Mouse (Mus musculus) MEL-GATA-1-ER (cell line): ENCODE data around the gene Vmn1r46.
"Not testable (repeated sequence)": the region's sequence is repeated elsewhere in the genome, so short reads cannot be mapped to it uniquely, and the experiment has no call there.

ENCODE experiments used
- DNase-seq: peaks from one replicate; pipeline ENCODE4 v3.0.0-alpha.2; 2012; ENCODE audit warnings: low read depth; ENCODE audit errors: extremely low read depth

Vmn1r46 gene

GRCm38 (mm10) chr6:89969013-89969412, at the start of gene Vmn1r46:
Gene Vmn1r46 (plus strand): TSS chr6:89969313.
- DNase-seq = no peak

- not testable (repeated sequence) for DNase-seq
Observed at GRCm38 (mm10) chr6:89940498-89940897, 28.6 kb upstream of the Vmn1r46 start, which contains the start of gene Vmn1r45. Gene Vmn1r45 (minus strand): TSS chr6:89940598.

- no peak for DNase-seq
Observed at GRCm38 (mm10) chr6:89940926-89941325, 28.2 kb upstream of the Vmn1r46 start.

- DNase-seq = no peak
Observed at GRCm38 (mm10) chr6:89953556-89953955, 15.6 kb upstream of the Vmn1r46 start.

GRCm38 (mm10) chr6:89966341-89966740, 2.8 kb upstream of the Vmn1r46 start:
- DNase-seq = no peak

- no peak for DNase-seq
Observed at GRCm38 (mm10) chr6:89985989-89986388, 16.9 kb downstream of the Vmn1r46 start.

GRCm38 (mm10) chr6:90015847-90016246, 46.7 kb downstream of the Vmn1r46 start, which contains the start of gene Vmn1r47:
Gene Vmn1r47 (plus strand): TSS chr6:90016147.
- DNase-seq = not testable (repeated sequence)
